Mouse (Mus musculus) MEL (cell line): ENCODE measurements around the gene Ripor1. TPM values are rescaled to one million over a fixed set of nuclear protein-coding genes. Genes with fewer than 3 reads are reported as not detected.

Source experiments
- DNase-seq: peaks from one replicate; pipeline ENCODE4 v3.0.0; 2011; ENCODE audit warnings: low read depth, low spot score
- H3K27ac ChIP-seq: 2 replicates; pipeline ENCODE4 v1.5.1; 2012; ENCODE audit warnings: low read depth, mild to moderate bottlenecking, control low read depth, low read length, moderate library complexity; ENCODE audit not compliant: control insufficient read depth
- H3K27me3 ChIP-seq, 2 experiments: fragments of 150-350 bp in 1 of 2; sonication (generic) in 1 of 2; 2 replicates each; pipeline ENCODE4 v1.6.1; 2012; ENCODE audit warnings: low read length in 2 of 2, mild to moderate bottlenecking in 2 of 2, improper control_type of control experiment in 1 of 2, moderate library complexity in 1 of 2; ENCODE audit not compliant: insufficient read depth in 2 of 2, control insufficient read depth in 1 of 2
- H3K36me3 ChIP-seq, 2 experiments: 2 replicates each; pipeline ENCODE4 v1.6.1; 2012 to 2014; ENCODE audit warnings: low read length in 2 of 2, improper control_type of control experiment in 1 of 2, inconsistent platforms in 1 of 2, mild to moderate bottlenecking in 1 of 2; ENCODE audit not compliant: insufficient read depth in 2 of 2, control insufficient read depth in 1 of 2
- H3K4me1 ChIP-seq, 2 experiments: fragments of 150-350 bp in 1 of 2; sonication (generic) in 1 of 2; 2 replicates each; pipeline ENCODE4 v1.6.1; 2012; ENCODE audit warnings: low read length in 2 of 2, improper control_type of control experiment in 1 of 2, mild to moderate bottlenecking in 1 of 2; ENCODE audit not compliant: insufficient read depth in 2 of 2, control insufficient read depth in 1 of 2
- H3K4me3 ChIP-seq, 2 experiments: fragments of 150-350 bp in 1 of 2; sonication (generic) in 1 of 2; 2 replicates each; pipeline ENCODE4 v1.5.1; 2012; ENCODE audit warnings: low read depth in 2 of 2, low read length in 2 of 2, mild to moderate bottlenecking in 2 of 2, moderate library complexity in 2 of 2, control low read depth in 1 of 2, improper control_type of control experiment in 1 of 2; ENCODE audit not compliant: control insufficient read depth in 1 of 2, insufficient read depth in 1 of 2
- H3K79me2 ChIP-seq: 2 replicates; pipeline ENCODE4 v1.6.1; 2012; ENCODE audit warnings: mild to moderate bottlenecking, low read length, moderate library complexity; ENCODE audit not compliant: control insufficient read depth, poor library complexity, insufficient read depth
- H3K9ac ChIP-seq: 2 replicates; pipeline ENCODE4 v1.6.1; 2012; ENCODE audit warnings: low read depth, mild to moderate bottlenecking, control low read depth, low read length, moderate library complexity; ENCODE audit not compliant: control insufficient read depth, poor library complexity, severe bottlenecking
- H3K9me3 ChIP-seq: fragments of 150-350 bp; sonication (generic); replicated peaks from 2 replicates; pipeline ENCODE4 v1.6.1; 2012; ENCODE audit warnings: mild to moderate bottlenecking, low read length, improper control_type of control experiment, moderate library complexity; ENCODE audit not compliant: insufficient read depth
- ELF1 ChIP-seq: IDR thresholded peaks from 2 replicates; pipeline ENCODE4 v1.6.1; 2014; ENCODE audit warnings: low read depth, mild to moderate bottlenecking, inconsistent platforms, low read length, improper control_type of control experiment, moderate library complexity
- EP300 ChIP-seq, 2 experiments: IDR thresholded peaks; 2 replicates each; pipeline ENCODE4 v1.6.1; 2011; ENCODE audit warnings: improper control_type of control experiment in 2 of 2, low read length in 2 of 2, low read depth in 1 of 2, mild to moderate bottlenecking in 1 of 2
- ETS1 ChIP-seq: IDR thresholded peaks from 2 replicates; pipeline ENCODE4 v1.6.1; 2012; ENCODE audit warnings: low read depth, mild to moderate bottlenecking, inconsistent platforms, low read length, improper control_type of control experiment, moderate library complexity
- GABPA ChIP-seq: IDR thresholded peaks from 2 replicates; pipeline ENCODE4 v1.6.1; 2012; ENCODE audit warnings: low read depth, mild to moderate bottlenecking, inconsistent platforms, low read length, improper control_type of control experiment, moderate library complexity
- HCFC1 ChIP-seq: IDR thresholded peaks from 2 replicates; pipeline ENCODE4 v1.6.1; 2012; ENCODE audit warnings: low read depth, mild to moderate bottlenecking, inconsistent platforms, low read length, improper control_type of control experiment, moderate library complexity
- JUND ChIP-seq: IDR thresholded peaks from 2 replicates; pipeline ENCODE4 v1.6.1; 2011; ENCODE audit warnings: low read depth, mild to moderate bottlenecking, improper control_type of control experiment, low read length
- MAFK ChIP-seq: IDR thresholded peaks from 2 replicates; pipeline ENCODE4 v1.6.1; 2011; ENCODE audit warnings: low read depth, mild to moderate bottlenecking, low read length, improper control_type of control experiment, borderline replicate concordance
- MAX ChIP-seq: IDR thresholded peaks from 2 replicates; pipeline ENCODE4 v1.6.1; 2011; ENCODE audit warnings: low read length, improper control_type of control experiment
- MAZ ChIP-seq: IDR thresholded peaks from 2 replicates; pipeline ENCODE4 v1.6.1; 2012; ENCODE audit warnings: low read depth, mild to moderate bottlenecking, inconsistent platforms, low read length, improper control_type of control experiment
- MXI1 ChIP-seq: IDR thresholded peaks from 2 replicates; pipeline ENCODE4 v1.6.1; 2011; ENCODE audit warnings: mild to moderate bottlenecking, low read depth, low read length, improper control_type of control experiment
- MYC ChIP-seq: IDR thresholded peaks from 2 replicates; pipeline ENCODE4 v1.6.1; 2011; ENCODE audit warnings: low read depth, mild to moderate bottlenecking, low read length, improper control_type of control experiment, moderate library complexity
- NELFE ChIP-seq: IDR thresholded peaks from 2 replicates; pipeline ENCODE4 v1.6.1; 2011; ENCODE audit warnings: low read depth, low read length, improper control_type of control experiment
- POLR2A ChIP-seq, 2 experiments: IDR thresholded peaks; 2 replicates each; pipeline ENCODE4 v1.6.1; 2011 to 2012; ENCODE audit warnings: low read length in 2 of 2, mild to moderate bottlenecking in 2 of 2, control low read depth in 1 of 2, improper control_type of control experiment in 1 of 2, low read depth in 1 of 2, moderate library complexity in 1 of 2; ENCODE audit not compliant: control insufficient read depth in 1 of 2, insufficient read depth in 1 of 2, poor library complexity in 1 of 2
- POLR2AphosphoS2 ChIP-seq: IDR thresholded peaks from 2 replicates; pipeline ENCODE4 v1.6.1; 2011; ENCODE audit warnings: low read length, improper control_type of control experiment
- RCOR1 ChIP-seq: IDR thresholded peaks from 2 replicates; pipeline ENCODE4 v1.6.1; 2012; ENCODE audit warnings: low read depth, mild to moderate bottlenecking, inconsistent platforms, low read length, improper control_type of control experiment
- SIN3A ChIP-seq: IDR thresholded peaks from 2 replicates; pipeline ENCODE4 v1.6.1; 2012; ENCODE audit warnings: low read length, improper control_type of control experiment, inconsistent platforms
- SMC3 ChIP-seq: IDR thresholded peaks from 2 replicates; pipeline ENCODE4 v1.6.1; 2011; ENCODE audit warnings: low read depth, low read length, improper control_type of control experiment
- TBP ChIP-seq: IDR thresholded peaks from 2 replicates; pipeline ENCODE4 v1.8.0; 2011; ENCODE audit warnings: low read depth, low read length, improper control_type of control experiment
- TCF12 ChIP-seq: IDR thresholded peaks from 2 replicates; pipeline ENCODE4 v1.6.1; 2014; ENCODE audit warnings: low read depth, mild to moderate bottlenecking, inconsistent platforms, low read length, improper control_type of control experiment, moderate library complexity
- UBTF ChIP-seq: IDR thresholded peaks from 2 replicates; pipeline ENCODE4 v1.6.1; 2012; ENCODE audit warnings: low read depth, mild to moderate bottlenecking, inconsistent platforms, low read length, improper control_type of control experiment, moderate library complexity, borderline replicate concordance; ENCODE audit not compliant: insufficient read depth
- USF1 ChIP-seq: IDR thresholded peaks from 2 replicates; pipeline ENCODE4 v1.6.1; 2014; ENCODE audit warnings: low read depth, mild to moderate bottlenecking, inconsistent platforms, low read length, improper control_type of control experiment, moderate library complexity
- ZNF384 ChIP-seq: IDR thresholded peaks from 2 replicates; pipeline ENCODE4 v1.6.1; 2012; ENCODE audit warnings: low read depth, mild to moderate bottlenecking, inconsistent platforms, low read length, improper control_type of control experiment
- polyA plus RNA-seq, 2 experiments: library from polyadenylated mRNA; stranded (reverse) in 1 of 2; unstranded in 1 of 2; fragments of >175 nt in 1 of 2; fragments of >200 nt in 1 of 2; gene quantifications; 2 replicates each; pipeline versions ENCODE4 v1.2.1 to v1.2.4; 2012; ENCODE audit warnings: low replicate concordance in 2 of 2, low read depth in 1 of 2; ENCODE audit not compliant: insufficient read length in 2 of 2, insufficient read depth in 1 of 2, missing spikeins in 1 of 2
- total RNA-seq: library from RNA; depleted of rRNA; stranded (reverse); fragments of 300-350 nt; gene quantifications from 2 replicates; pipeline ENCODE4 v1.2.3, GENCODE M21; 2012

Ripor1 gene
- total and polyA plus RNA-seq, 3 experiments, result 16.6 to 120 TPM; not detected in 1

- peaks cover 0 to 6% of the 10 kb centered on the region in 2 experiments; a peak in 1 of 4 replicates for H3K4me1 ChIP-seq
- H3K4me3 ChIP-seq, result no peak overlapping the region
- peak; percentile 91 for DNase-seq
- no peaks in the 10 kb centered on the region for H3K79me2 ChIP-seq
- TF ChIP-seq NELFE (no peak), POLR2AphosphoS2 (0 out of 2 replicates have a peak, but pooled peaks have one; percentile 36), SMC3 (no peak), POLR2A (IDR thresholded peaks at IDR 0.05; ENCODE audit: control insufficient read depth in 1 of 2, insufficient read depth in 1 of 2, low read depth in 1 of 2, low read length in 2 of 2, poor library complexity in 1 of 2) (no peak), EP300 (IDR thresholded peaks at IDR 0.05; ENCODE audit: low read depth in 1 of 2, low read length in 2 of 2) (peak; percentile 27 to 47; a peak in 3 of 4 replicates), MAFK (no peak), JUND (peak; percentile 100), TBP (0 out of 2 replicates have a peak, but pooled peaks have one; percentile 43), USF1 (peak; percentile 80), ZNF384 (peak; percentile 81), UBTF (no peak), SIN3A (peak; percentile 86), ETS1 (peak; percentile 86), ELF1 (no peak), MYC (peak; percentile 80), MXI1 (peak; percentile 75; the same call in 1 of the 2 replicates), RCOR1 (0 out of 2 replicates have a peak, but pooled peaks have one; percentile 57), GABPA (no peak), HCFC1 (peak; percentile 43; the same call in 1 of the 2 replicates), MAX (peak; percentile 54), MAZ (0 out of 2 replicates have a peak, but pooled peaks have one; percentile 56), TCF12 (peak; percentile 36; the same call in 1 of the 2 replicates)
- peaks cover 0 to 7% of the 10 kb centered on the region in 2 experiments; a peak in 2 of 4 replicates for H3K36me3 ChIP-seq
- no peak overlapping the region for H3K9ac ChIP-seq
- no peaks in the 10 kb centered on the region for H3K9me3 ChIP-seq
- no peak overlapping the region for H3K27ac ChIP-seq
- no peaks in the 10 kb centered on the region for H3K27me3 ChIP-seq
Measured at GRCm38 (mm10) chr8:105573427-105573826, 31.6 kb upstream of the Ripor1 start.

- Histone ChIP-seq H3K27me3 (no peaks in the 10 kb centered on the region), H3K9me3 (no peaks in the 10 kb centered on the region), H3K9ac (no peak overlapping the region), H3K4me1 (peaks cover 0 to 9% of the 10 kb centered on the region in 2 experiments; a peak in 1 of 4 replicates), H3K79me2 (no peaks in the 10 kb centered on the region), H3K36me3 (peaks cover 0 to 7% of the 10 kb centered on the region in 2 experiments; a peak in 2 of 4 replicates), H3K4me3 (no peak overlapping the region), H3K27ac (no peak overlapping the region)
- DNase-seq, result no peak
- TF ChIP-seq TBP (no peak), TCF12 (no peak), NELFE (no peak), USF1 (no peak)
Measured at GRCm38 (mm10) chr8:105574741-105575140, 30.3 kb upstream of the Ripor1 start.
